Comparison of ENCODE assay signal across 30 mouse cellular contexts in the genomic region with DNA sequence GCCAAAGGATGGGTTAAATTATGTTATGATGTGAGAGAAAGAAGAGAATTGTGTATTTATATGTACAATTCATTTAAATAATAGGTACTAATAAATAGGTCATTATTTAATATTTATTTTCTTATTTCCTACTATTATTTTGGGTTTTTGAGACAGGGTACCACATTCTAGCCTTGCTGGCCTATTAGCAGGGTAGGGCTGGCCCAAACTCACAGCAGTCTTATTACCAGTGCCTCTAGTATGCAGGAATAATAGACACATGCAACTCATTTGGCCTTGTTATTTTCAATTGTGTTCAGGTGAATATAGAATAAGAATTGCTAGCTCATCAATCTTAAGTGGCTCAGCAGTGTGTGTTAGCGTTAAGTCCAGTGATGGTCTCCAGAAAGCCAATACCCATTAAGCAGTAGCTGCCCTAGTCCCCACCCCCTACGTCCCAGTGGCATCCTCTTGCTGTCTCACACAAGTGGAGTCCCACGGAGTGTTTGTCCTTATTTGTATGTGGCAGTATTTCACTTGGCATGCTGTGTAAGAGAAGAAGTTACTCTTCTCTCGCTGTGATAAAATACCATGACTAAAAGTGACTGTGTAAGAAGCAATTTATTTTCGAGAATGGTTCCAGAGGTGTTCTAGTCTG.
A peak's percentile ranks its signal among the peaks of the same experiment; 100 is the strongest.
DNase-seq lines count a peak whose midpoint lies in the region; ATAC-seq and TF ChIP-seq lines count a peak whose summit lies in the region.
"Had no signal": no experiment of that assay in that cellular context is flagged by ENCODE, and none has a peak within 500 bp of the region (broad histone marks: within the 10 kb centered on the region; RNA-seq: fewer than 3 reads in every experiment).

No protein-coding gene starts in this region.

- TF ChIP-seq CTCF in forebrain, postnatal 0 days (IDR thresholded peaks at IDR 0.05; ENCODE audit: low read depth): no peak

- no peaks in the 10 kb centered on the region for H3K27me3 ChIP-seq in forebrain, postnatal 0 days (ENCODE audit: insufficient read depth, low read length)
- H3K27me3 ChIP-seq in forebrain, embryonic 11.5 days (ENCODE audit: control insufficient read depth, insufficient read depth, low read length): no peaks in the 10 kb centered on the region
- H3K27me3 ChIP-seq in hindbrain, embryonic 16.5 days (replicated peaks; ENCODE audit: control insufficient read depth, insufficient read depth, low read length): no peaks in the 10 kb centered on the region
- H3K27me3 ChIP-seq in hindbrain, embryonic 11.5 days (ENCODE audit: control insufficient read depth, insufficient read depth, low read length): no peaks in the 10 kb centered on the region
- H3K27me3 ChIP-seq in neural tube, embryonic 13.5 days: no peaks in the 10 kb centered on the region
- H3K27me3 ChIP-seq in neural tube, embryonic 15.5 days (replicated peaks): no peaks in the 10 kb centered on the region
- H3K27me3 ChIP-seq: embryonic facial prominence, embryonic 12.5 days; heart, embryonic 12.5 days; kidney, embryonic 15.5 days; limb, embryonic 13.5 days; lung, embryonic 15.5 days; megakaryocyte, embryonic 14.5 days; neural tube, embryonic 12.5 days; stomach, embryonic 15.5 days had no signal

- H3K9ac ChIP-seq in forebrain, postnatal 0 days: no peak overlapping the region
- H3K9ac ChIP-seq in forebrain, embryonic 11.5 days (ENCODE audit: low read length): no peak overlapping the region
- H3K9ac ChIP-seq in hindbrain, embryonic 16.5 days (ENCODE audit: low read depth, low read length): no peak overlapping the region
- no peak overlapping the region for H3K9ac ChIP-seq in hindbrain, embryonic 11.5 days (ENCODE audit: low read depth, low read length)
- no peak overlapping the region for H3K9ac ChIP-seq in neural tube, embryonic 13.5 days
- no peak overlapping the region for H3K9ac ChIP-seq in neural tube, embryonic 15.5 days (replicated peaks)
- H3K9ac ChIP-seq: embryonic facial prominence, embryonic 12.5 days; heart, embryonic 12.5 days; kidney, embryonic 15.5 days; limb, embryonic 13.5 days; lung, embryonic 15.5 days; neural tube, embryonic 12.5 days; stomach, embryonic 15.5 days had no signal

- ATAC-seq in forebrain, postnatal 0 days: no peak
- no peak for ATAC-seq in forebrain, embryonic 11.5 days (replicated peaks; ENCODE audit: low FRiP score)
- 0 out of 2 replicates have a peak, but pooled peaks have one; percentile 61 for ATAC-seq in hindbrain, embryonic 16.5 days
- no peak for ATAC-seq in hindbrain, embryonic 11.5 days (ENCODE audit: low FRiP score)
- peak; percentile 60 for ATAC-seq in neural tube, embryonic 13.5 days (ENCODE audit: low read depth)
- peak; percentile 42; the same call in 1 of the 2 replicates for ATAC-seq in neural tube, embryonic 15.5 days (ENCODE audit: low FRiP score)
- ATAC-seq in megakaryocyte progenitor cell, adult 5-6 weeks (replicated peaks; ENCODE audit: poor library complexity): no peak
- ATAC-seq: CD4-positive, CD25-positive, alpha-beta regulatory T cell, adult 4 months; inflammation-experienced regulatory T-cells, adult 6 months had no signal

- H3K4me2 ChIP-seq in forebrain, postnatal 0 days (ENCODE audit: low read depth): no peak overlapping the region
- no peak overlapping the region for H3K4me2 ChIP-seq in forebrain, embryonic 11.5 days (ENCODE audit: low read depth, low read length, severe bottlenecking)
- no peak overlapping the region for H3K4me2 ChIP-seq in hindbrain, embryonic 16.5 days (ENCODE audit: low read length)
- no peak overlapping the region for H3K4me2 ChIP-seq in hindbrain, embryonic 11.5 days (replicated peaks; ENCODE audit: low read depth, low read length)
- no peak overlapping the region for H3K4me2 ChIP-seq in neural tube, embryonic 13.5 days
- H3K4me2 ChIP-seq in neural tube, embryonic 15.5 days: no peak overlapping the region
- H3K4me2 ChIP-seq: embryonic facial prominence, embryonic 12.5 days; heart, embryonic 12.5 days; kidney, embryonic 15.5 days; liver, embryonic 11.5 days; lung, embryonic 15.5 days; neural tube, embryonic 12.5 days; stomach, embryonic 15.5 days had no signal

- DNase-seq in forebrain, postnatal 0 days: no peak
- no peak for DNase-seq in forebrain, embryonic 11.5 days (ENCODE audit: low spot score)
- no peak for DNase-seq in hindbrain, embryonic 11.5 days (ENCODE audit: low spot score)
- DNase-seq in neural tube, embryonic 10.5 days (ENCODE audit: extremely low spot score, low spot score): no peak
- DNase-seq: adrenal gland, postnatal 14 days; cerebellum, adult 11 months; cerebellum, adult 9-10 months; cerebellum, postnatal 36 days; embryo, embryonic 11 days; gastrocnemius, postnatal 25 days; heart, adult 2 months; kidney, adult 11 months; kidney, postnatal 25 days; retina, postnatal 1 day; right cerebral cortex, postnatal 14 days had no signal

- H3K4me3 ChIP-seq in forebrain, postnatal 0 days (ENCODE audit: low read depth, low read length): no peak overlapping the region
- no peak overlapping the region for H3K4me3 ChIP-seq in forebrain, embryonic 11.5 days (ENCODE audit: low read depth, low read length)
- no peak overlapping the region for H3K4me3 ChIP-seq in hindbrain, embryonic 16.5 days (ENCODE audit: low read length)
- no peak overlapping the region for H3K4me3 ChIP-seq in hindbrain, embryonic 11.5 days (ENCODE audit: low read depth, low read length)
- H3K4me3 ChIP-seq in neural tube, embryonic 13.5 days: no peak overlapping the region
- no peak overlapping the region for H3K4me3 ChIP-seq in neural tube, embryonic 15.5 days (replicated peaks)
- H3K4me3 ChIP-seq: embryonic facial prominence, embryonic 12.5 days; heart, adult 2 months; heart, embryonic 12.5 days; kidney, embryonic 15.5 days; limb, embryonic 13.5 days; lung, embryonic 15.5 days; megakaryocyte, embryonic 14.5 days; neural tube, embryonic 12.5 days; stomach, embryonic 15.5 days had no signal

- H3K36me3 ChIP-seq in forebrain, postnatal 0 days (ENCODE audit: insufficient read depth): no peaks in the 10 kb centered on the region
- no peaks in the 10 kb centered on the region for H3K36me3 ChIP-seq in forebrain, embryonic 11.5 days (ENCODE audit: control insufficient read depth, insufficient read depth, low read length)
- H3K36me3 ChIP-seq in hindbrain, embryonic 16.5 days (ENCODE audit: control insufficient read depth, insufficient read depth, low read length): no peaks in the 10 kb centered on the region
- no peaks in the 10 kb centered on the region for H3K36me3 ChIP-seq in hindbrain, embryonic 11.5 days (ENCODE audit: control insufficient read depth, insufficient read depth, low read length)
- H3K36me3 ChIP-seq in neural tube, embryonic 13.5 days: no peaks in the 10 kb centered on the region
- no peaks in the 10 kb centered on the region for H3K36me3 ChIP-seq in neural tube, embryonic 15.5 days
- H3K36me3 ChIP-seq: embryonic facial prominence, embryonic 12.5 days; heart, embryonic 12.5 days; kidney, embryonic 15.5 days; limb, embryonic 13.5 days; lung, embryonic 15.5 days; neural tube, embryonic 12.5 days; stomach, embryonic 15.5 days had no signal

- 64% methylated on average over 5 of the region's 5 CpGs for WGBS in forebrain, postnatal 0 days
- WGBS in forebrain, embryonic 11.5 days: 87% methylated on average over 5 of the region's 5 CpGs
- 52% methylated on average over 5 of the region's 5 CpGs for whole genome bisulfite sequencing in hindbrain, embryonic 16.5 days
- WGBS in hindbrain, embryonic 11.5 days: 68% methylated on average over 5 of the region's 5 CpGs
- WGBS in neural tube, embryonic 13.5 days: 31% methylated on average over 5 of the region's 5 CpGs
- WGBS in neural tube, embryonic 15.5 days: 27% methylated on average over 5 of the region's 5 CpGs

- H3K4me1 ChIP-seq in forebrain, postnatal 0 days (ENCODE audit: insufficient read depth): peaks cover 7% of the 10 kb centered on the region; the same call in 1 of the 2 replicates
- no peaks in the 10 kb centered on the region for H3K4me1 ChIP-seq in forebrain, embryonic 11.5 days (replicated peaks; ENCODE audit: control insufficient read depth, insufficient read depth, low read length)
- no peaks in the 10 kb centered on the region for H3K4me1 ChIP-seq in hindbrain, embryonic 16.5 days (ENCODE audit: control insufficient read depth, insufficient read depth, low read depth, low read length)
- no peaks in the 10 kb centered on the region for H3K4me1 ChIP-seq in hindbrain, embryonic 11.5 days (replicated peaks; ENCODE audit: control insufficient read depth, insufficient read depth, low read length)
- peaks cover 21% of the 10 kb centered on the region for H3K4me1 ChIP-seq in neural tube, embryonic 13.5 days (replicated peaks)
- H3K4me1 ChIP-seq in neural tube, embryonic 15.5 days: peaks cover 22% of the 10 kb centered on the region
- H3K4me1 ChIP-seq: embryonic facial prominence, embryonic 12.5 days; kidney, embryonic 15.5 days; lung, embryonic 15.5 days; megakaryocyte, embryonic 14.5 days; neural tube, embryonic 12.5 days; stomach, embryonic 15.5 days had no signal

- H3K27ac ChIP-seq in forebrain, postnatal 0 days (ENCODE audit: low read depth, low read length): peak overlapping the region; percentile 64
- H3K27ac ChIP-seq in forebrain, embryonic 11.5 days (ENCODE audit: low read depth, low read length): no peak overlapping the region
- H3K27ac ChIP-seq in hindbrain, embryonic 16.5 days (ENCODE audit: low read depth, low read length): no peak overlapping the region
- H3K27ac ChIP-seq in hindbrain, embryonic 11.5 days (ENCODE audit: low read depth, low read length): no peak overlapping the region
- peak overlapping the region; percentile 46; the same call in 1 of the 2 replicates for H3K27ac ChIP-seq in neural tube, embryonic 13.5 days (replicated peaks)
- peak overlapping the region; percentile 51 for H3K27ac ChIP-seq in neural tube, embryonic 15.5 days (replicated peaks)
- H3K27ac ChIP-seq: embryonic facial prominence, embryonic 12.5 days; heart, adult 2 months; kidney, embryonic 15.5 days; lung, embryonic 15.5 days; neural tube, embryonic 12.5 days; stomach, embryonic 15.5 days had no signal

- H3K9me3 ChIP-seq in forebrain, postnatal 0 days (ENCODE audit: low read length): no peaks in the 10 kb centered on the region
- no peaks in the 10 kb centered on the region for H3K9me3 ChIP-seq in forebrain, embryonic 11.5 days (ENCODE audit: control insufficient read depth, low read length)
- H3K9me3 ChIP-seq in hindbrain, embryonic 16.5 days (ENCODE audit: control insufficient read depth, low read length): no peaks in the 10 kb centered on the region
- no peaks in the 10 kb centered on the region for H3K9me3 ChIP-seq in hindbrain, embryonic 11.5 days (ENCODE audit: control insufficient read depth, low read length)
- no peaks in the 10 kb centered on the region for H3K9me3 ChIP-seq in neural tube, embryonic 13.5 days
- no peaks in the 10 kb centered on the region for H3K9me3 ChIP-seq in neural tube, embryonic 15.5 days (replicated peaks)
- H3K9me3 ChIP-seq: embryonic facial prominence, embryonic 12.5 days; heart, embryonic 12.5 days; kidney, embryonic 15.5 days; limb, embryonic 13.5 days; lung, embryonic 15.5 days; megakaryocyte, embryonic 14.5 days; neural tube, embryonic 12.5 days; stomach, embryonic 15.5 days had no signal

Comparison
In these comparisons a context has a peak if more than half of its experiments do, and no peak if none do; other contexts are left out.
1. ATAC-seq: peak in hindbrain, embryonic 16.5 days (single experiment), neural tube, embryonic 13.5 days (single experiment) and neural tube, embryonic 15.5 days (single experiment); none in forebrain, postnatal 0 days (single experiment), forebrain, embryonic 11.5 days (single experiment), hindbrain, embryonic 11.5 days (single experiment) and megakaryocyte progenitor cell, adult 5-6 weeks (single experiment).
2. H3K27ac ChIP-seq: peak in forebrain, postnatal 0 days (single experiment), neural tube, embryonic 13.5 days (single experiment) and neural tube, embryonic 15.5 days (single experiment); none in forebrain, embryonic 11.5 days (single experiment), hindbrain, embryonic 16.5 days (single experiment) and hindbrain, embryonic 11.5 days (single experiment).